Mouse (Mus musculus) forebrain, embryonic 10.5 days (tissue): ENCODE measurements around the gene Sval2. TPM values are rescaled to one million over a fixed set of nuclear protein-coding genes. Genes with fewer than 3 reads are reported as not detected.

Source experiments
- DNase-seq: peaks from one replicate; pipeline ENCODE4 v3.0.0-alpha.2; 2017; ENCODE audit warnings: low spot score; ENCODE audit errors: extremely low spot score
- H3K27ac ChIP-seq: fragments of 300-500 bp; sonication (generic); 2 replicates; pipeline ENCODE4 v1.5.1; 2016; ENCODE audit warnings: mild to moderate bottlenecking
- H3K27me3 ChIP-seq: fragments of 300-500 bp; sonication (generic); 2 replicates; pipeline ENCODE4 v1.6.1; 2016; ENCODE audit warnings: mild to moderate bottlenecking; ENCODE audit not compliant: poor library complexity, severe bottlenecking
- H3K36me3 ChIP-seq: fragments of 300-500 bp; sonication (generic); replicated peaks from 2 replicates; pipeline ENCODE4 v1.6.1; 2016; ENCODE audit warnings: mild to moderate bottlenecking, moderate library complexity
- H3K4me1 ChIP-seq: fragments of 300-500 bp; sonication (generic); 2 replicates; pipeline ENCODE4 v1.6.1; 2016
- H3K4me3 ChIP-seq: fragments of 300-500 bp; sonication (generic); 2 replicates; pipeline ENCODE4 v1.5.1; 2016; ENCODE audit warnings: mild to moderate bottlenecking, moderate library complexity
- H3K9me3 ChIP-seq: fragments of 300-500 bp; sonication (generic); 2 replicates; pipeline ENCODE4 v1.6.1; 2016; ENCODE audit warnings: mild to moderate bottlenecking, moderate library complexity
- WGBS: fragments of 180-500 bp; shearing (Covaris S2); methylation state at CpG from one replicate; pipeline ENCODE4 v1.1.7; 2016; 5-methylcytosine and 5-hydroxymethylcytosine counted together
- polyA plus RNA-seq: library from polyadenylated mRNA; unstranded; fragments of >200 nt; fragmentation: Nextera tagmentation; extraction: Ambion mirVana; gene quantifications from 2 replicates; pipeline ENCODE4 v1.2.1, GENCODE M21; 2016

Sval2 gene
- polyA plus RNA-seq, result not detected in 2 replicates

DNA sequence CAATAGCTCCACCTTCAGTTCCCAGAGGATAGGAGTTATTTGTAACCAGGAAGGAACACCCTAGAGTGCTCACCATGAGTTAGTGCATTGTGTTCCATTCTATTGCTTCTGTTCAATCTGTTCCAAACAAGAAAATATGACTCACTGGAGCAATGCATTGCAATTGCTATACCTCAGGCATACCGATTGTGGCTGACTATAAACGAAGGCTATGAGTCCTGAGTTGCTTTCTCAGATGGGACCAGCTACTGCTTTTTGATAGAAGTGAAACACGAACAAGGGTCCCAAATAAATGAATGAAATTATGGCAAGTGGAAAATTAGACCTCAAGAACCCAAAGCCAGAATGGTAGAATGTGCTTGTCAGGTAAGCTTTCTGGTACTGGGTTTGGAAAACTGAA, at the start of gene Sval2:
Gene Sval2 (plus strand): TSS at position 301 of the 400 bp plus-strand sequence.
- Histone ChIP-seq H3K36me3 (no peaks in the 10 kb centered on the region), H3K27ac (no peak within 1 kb of the TSS), H3K4me3 (no peak within 1 kb of the TSS), H3K27me3 (no peaks in the 10 kb centered on the region), H3K4me1 (no peaks in the 10 kb centered on the region), H3K9me3 (no peaks in the 10 kb centered on the region)
- no peak for DNase-seq
- 93% methylated on average over 3 of the region's 3 CpGs for WGBS

DNA sequence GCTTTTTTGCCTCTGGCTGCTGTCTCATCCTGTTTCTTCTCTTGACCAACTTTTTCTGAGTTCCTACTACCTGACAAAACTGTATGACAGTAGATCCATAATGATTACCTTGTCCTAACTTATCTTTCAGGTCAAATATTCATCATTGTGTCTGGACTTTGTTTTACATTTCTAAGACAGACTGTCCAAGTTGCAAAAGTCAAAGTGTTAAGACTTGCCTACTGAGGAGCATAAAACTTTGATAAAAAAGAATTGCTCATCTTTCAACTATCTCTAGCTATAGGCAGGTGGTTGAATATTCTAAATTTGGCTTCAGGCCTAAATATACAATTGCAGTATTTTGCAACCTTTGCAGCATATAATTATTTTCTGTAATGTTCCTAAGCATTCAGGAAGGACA, 28.7 kb upstream of the Sval2 start:
- Histone ChIP-seq H3K9me3 (no peaks in the 10 kb centered on the region), H3K4me1 (no peaks in the 10 kb centered on the region), H3K27ac (no peak overlapping the region)

DNA sequence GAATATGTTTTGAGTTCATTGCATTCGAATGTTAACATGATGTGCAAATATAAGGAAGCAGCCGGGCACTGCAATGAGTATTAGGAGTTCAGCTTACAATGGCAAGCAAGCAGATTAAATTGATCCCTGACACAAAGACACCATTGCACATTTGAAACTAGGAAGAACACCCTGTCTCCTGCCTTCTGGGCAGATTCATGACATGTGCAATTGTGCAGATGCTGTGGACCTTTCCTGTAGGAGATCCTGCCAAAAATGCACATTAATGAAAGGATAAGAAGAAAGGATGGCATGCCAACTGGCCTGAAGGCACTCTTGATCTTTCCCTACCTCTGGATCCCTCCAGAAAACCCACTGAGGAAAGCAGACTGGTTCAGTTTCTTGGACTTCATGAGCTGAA, 23.3 kb upstream of the Sval2 start:
- WGBS, result 91% methylated on average over 2 of the region's 2 CpGs
- no peaks in the 10 kb centered on the region for H3K27me3 ChIP-seq
- H3K36me3 ChIP-seq, result no peaks in the 10 kb centered on the region
- no peak for DNase-seq
- H3K4me3 ChIP-seq, result no peak overlapping the region
- no peaks in the 10 kb centered on the region for H3K4me1 ChIP-seq
- H3K27ac ChIP-seq, result no peak overlapping the region
- H3K9me3 ChIP-seq, result no peaks in the 10 kb centered on the region

More for the DNA sequence above, 28.7 kb upstream of the Sval2 start:
- Histone ChIP-seq H3K27me3 (no peaks in the 10 kb centered on the region), H3K4me3 (no peak overlapping the region), H3K36me3 (no peaks in the 10 kb centered on the region)
- no peak for DNase-seq

DNA sequence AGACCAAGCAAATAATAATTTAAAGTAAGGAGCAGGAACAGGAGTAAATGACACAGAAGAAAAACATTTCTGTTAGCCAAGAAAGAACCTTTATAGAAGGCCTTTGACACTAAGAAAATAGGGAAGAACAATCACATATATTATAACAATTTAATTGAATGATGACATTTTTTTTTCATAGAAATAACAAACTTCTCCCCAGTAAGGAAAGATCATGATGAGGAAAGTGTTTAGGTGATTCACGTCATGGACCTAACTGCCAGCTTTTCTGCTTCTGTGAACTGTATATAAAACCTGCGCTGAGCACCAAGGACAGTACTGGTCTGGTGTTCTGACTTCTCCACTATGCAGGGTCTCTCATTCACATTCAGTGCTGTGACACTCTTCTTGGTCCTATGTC, 5.6 kb upstream of the Sval2 start, which contains the start of gene Pip:
Gene Pip (plus strand): TSS at position 301 of the 400 bp plus-strand sequence.
- Histone ChIP-seq H3K9me3 (no peaks in the 10 kb centered on the region), H3K27ac (no peak within 1 kb of the TSS), H3K27me3 (no peaks in the 10 kb centered on the region), H3K4me1 (no peaks in the 10 kb centered on the region), H3K36me3 (no peaks in the 10 kb centered on the region), H3K4me3 (no peak within 1 kb of the TSS)
- WGBS, result 87% methylated on average over 2 of the region's 2 CpGs
- DNase-seq, result no peak

DNA sequence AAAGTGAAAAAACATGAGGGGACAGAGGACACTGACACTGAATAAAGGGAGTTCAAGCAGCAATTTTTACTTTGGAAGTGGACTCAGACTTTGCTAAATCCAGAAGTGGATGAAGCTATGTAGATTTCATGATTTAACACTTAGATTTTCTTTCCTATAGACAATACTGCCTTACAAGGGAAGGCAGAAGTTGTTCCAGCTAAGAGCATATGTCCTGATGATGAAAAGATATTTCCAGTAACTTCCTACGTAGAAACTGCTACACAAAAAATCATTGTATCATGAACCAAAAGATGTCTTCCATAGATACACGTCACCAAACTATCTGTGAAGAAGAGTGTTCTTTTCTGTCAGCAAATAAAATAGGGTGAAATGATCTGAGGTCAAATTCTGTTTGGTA, 11.2 kb downstream of the Sval2 start:
- no peak for DNase-seq
- Histone ChIP-seq H3K36me3 (no peaks in the 10 kb centered on the region), H3K27me3 (no peaks in the 10 kb centered on the region), H3K4me1 (no peaks in the 10 kb centered on the region), H3K27ac (no peak overlapping the region), H3K9me3 (no peaks in the 10 kb centered on the region), H3K4me3 (no peak overlapping the region)
- WGBS, result 81% methylated on average over 2 of the region's 2 CpGs

DNA sequence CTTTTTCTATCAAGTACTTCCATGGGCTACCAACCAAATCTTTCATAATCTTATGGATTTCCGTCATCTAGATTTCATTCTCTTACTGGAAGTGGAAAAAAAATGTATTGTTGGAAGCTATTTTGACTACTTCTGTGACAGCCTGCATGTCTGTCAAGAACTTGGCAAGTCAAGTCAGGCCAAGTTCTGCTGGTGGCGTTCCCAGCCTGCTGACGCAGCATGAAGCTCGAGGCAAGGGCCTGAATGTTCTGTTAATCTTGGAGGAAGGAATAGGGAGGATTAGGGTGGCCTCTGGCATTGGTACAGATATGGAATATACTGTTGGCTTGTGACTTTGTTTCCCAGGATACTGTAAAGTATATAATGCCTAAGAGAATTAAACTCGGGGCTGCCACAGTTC, 58.8 kb downstream of the Sval2 start:
- 88% methylated on average over 5 of the region's 5 CpGs for WGBS
- no peak overlapping the region for H3K4me3 ChIP-seq
- DNase-seq, result no peak

More for the DNA sequence above, 58.8 kb downstream of the Sval2 start:
- H3K36me3 ChIP-seq, result no peaks in the 10 kb centered on the region
- no peaks in the 10 kb centered on the region for H3K27me3 ChIP-seq
- no peaks in the 10 kb centered on the region for H3K4me1 ChIP-seq
- H3K27ac ChIP-seq, result no peak overlapping the region
- H3K9me3 ChIP-seq, result no peaks in the 10 kb centered on the region

Other genes starting within 250 kb of the Sval2 start
- gene Ephb6, start 247.5 kb upstream of the Sval2 start, polyA plus RNA-seq, result 14.6 and 16.6 TPM in 2 replicates
- 0.16 and 0.25 TPM in 2 replicates for gene Trpv6, start 216.6 kb upstream of the Sval2 start, polyA plus RNA-seq
- gene Trpv5, start 172.2 kb upstream of the Sval2 start, polyA plus RNA-seq, result not detected in 2 replicates
- not detected in 2 replicates for gene Llcfc1, start 168.6 kb upstream of the Sval2 start, polyA plus RNA-seq
- 7.7 and 10.9 TPM in 2 replicates for gene Kel, start 148.7 kb upstream of the Sval2 start, polyA plus RNA-seq
- gene Olfr459, start 77.8 kb upstream of the Sval2 start, polyA plus RNA-seq, result not detected in 2 replicates
- gene Pip, start 5.5 kb upstream of the Sval2 start, polyA plus RNA-seq, result not detected in 2 replicates
- gene Sval1, start 98.6 kb downstream of the Sval2 start, polyA plus RNA-seq, result not detected in 2 replicates
- not detected in 2 replicates for gene Sval3, start 115.2 kb downstream of the Sval2 start, polyA plus RNA-seq
- not detected in 2 replicates for gene Sva, start 185.4 kb downstream of the Sval2 start, polyA plus RNA-seq